Mouse (Mus musculus) stomach, embryonic 16.5 days (tissue): ENCODE data around the gene P2ry2. TPM values are rescaled to one million over a fixed set of nuclear protein-coding genes. Genes with fewer than 3 reads are reported as not detected.
A peak's percentile ranks its signal among the peaks of the same experiment; 100 is the strongest.

Experiments
- ATAC-seq: fragments of 200-750 bp; cut with Nextera tagmentation; 2 replicates; pipeline ENCODE4 v1.8.0; 2017; ENCODE audit warnings: moderate number of reproducible peaks, moderate TSS enrichment; ENCODE audit not compliant: insufficient read depth, low FRiP score
- H3K27ac ChIP-seq: fragments of 300-500 bp; sonication (generic); 2 replicates; pipeline ENCODE4 v1.5.1; 2014; ENCODE audit warnings: low read length
- H3K27me3 ChIP-seq: fragments of 300-500 bp; sonication (generic); 2 replicates; pipeline ENCODE4 v1.6.1; 2014; ENCODE audit warnings: low read length, control low read depth, mixed read lengths; ENCODE audit not compliant: control insufficient read depth, insufficient read depth
- H3K36me3 ChIP-seq: fragments of 300-500 bp; sonication (generic); 2 replicates; pipeline ENCODE4 v1.6.1; 2014; ENCODE audit warnings: low read length; ENCODE audit not compliant: control insufficient read depth, insufficient read depth
- H3K4me1 ChIP-seq: fragments of 300-500 bp; sonication (generic); 2 replicates; pipeline ENCODE4 v1.6.1; 2014; ENCODE audit warnings: low read length, control low read depth, mixed read lengths; ENCODE audit not compliant: control insufficient read depth, insufficient read depth
- H3K4me2 ChIP-seq: fragments of 300-500 bp; sonication (generic); 2 replicates; pipeline ENCODE4 v1.6.1; 2014; ENCODE audit warnings: low read depth, low read length, mixed read lengths
- H3K4me3 ChIP-seq: fragments of 300-500 bp; sonication (generic); replicated peaks from 2 replicates; pipeline ENCODE4 v1.5.1; 2014; ENCODE audit warnings: mild to moderate bottlenecking, low read length
- H3K9ac ChIP-seq: fragments of 300-500 bp; sonication (generic); 2 replicates; pipeline ENCODE4 v1.6.1; 2014; ENCODE audit warnings: low read length
- H3K9me3 ChIP-seq: fragments of 300-500 bp; sonication (generic); replicated peaks from 2 replicates; pipeline ENCODE4 v1.6.1; 2016; ENCODE audit warnings: low read length, control low read depth; ENCODE audit not compliant: control insufficient read depth
- WGBS: fragments of 180-500 bp; shearing (Covaris S2); extraction: QIAGEN DNeasy Blood & Tissue Kit; methylation state at CpG from one replicate; pipeline ENCODE4 v1.1.7; 2014; 5-methylcytosine and 5-hydroxymethylcytosine counted together
- polyA plus RNA-seq: library from polyadenylated mRNA; unstranded; fragments of >200 nt; fragmentation: Nextera tagmentation; extraction: Ambion mirVana; gene quantifications from 2 replicates; pipeline ENCODE4 v1.2.1, GENCODE M21; 2015

Gene P2ry2
- polyA plus RNA-seq, 1 experiment from 2014 or later: 8.5 TPM

- WGBS: 68% methylated on average over 7 of the region's 7 CpGs
- ATAC-seq: peak; percentile 57; the same call in 1 of the 2 replicates
Observed at GRCm38 (mm10) chr7:101049326-101050087, 36.8 kb upstream of the P2ry2 start.

GRCm38 (mm10) chr7:101048247-101048646 is 35.6 kb upstream of the P2ry2 start:
- Histone ChIP-seq H3K4me2 (no peak overlapping the region), H3K27me3 (no peaks in the 10 kb centered on the region), H3K27ac (no peak overlapping the region), H3K4me3 (no peak overlapping the region), H3K9ac (no peak overlapping the region), H3K36me3 (no peaks in the 10 kb centered on the region), H3K4me1 (peaks cover 23% of the 10 kb centered on the region), H3K9me3 (no peaks in the 10 kb centered on the region)
- WGBS: 66% methylated on average over 5 of the region's 5 CpGs
- no peak for ATAC-seq

More at GRCm38 (mm10) chr7:101049326-101050087, 36.8 kb upstream of the P2ry2 start:
- Histone ChIP-seq H3K4me3 (no peak overlapping the region), H3K36me3 (no peaks in the 10 kb centered on the region), H3K27me3 (no peaks in the 10 kb centered on the region), H3K9me3 (no peaks in the 10 kb centered on the region), H3K4me1 (peaks cover 11% of the 10 kb centered on the region), H3K27ac (no peak overlapping the region), H3K9ac (no peak overlapping the region), H3K4me2 (no peak overlapping the region)

DNA sequence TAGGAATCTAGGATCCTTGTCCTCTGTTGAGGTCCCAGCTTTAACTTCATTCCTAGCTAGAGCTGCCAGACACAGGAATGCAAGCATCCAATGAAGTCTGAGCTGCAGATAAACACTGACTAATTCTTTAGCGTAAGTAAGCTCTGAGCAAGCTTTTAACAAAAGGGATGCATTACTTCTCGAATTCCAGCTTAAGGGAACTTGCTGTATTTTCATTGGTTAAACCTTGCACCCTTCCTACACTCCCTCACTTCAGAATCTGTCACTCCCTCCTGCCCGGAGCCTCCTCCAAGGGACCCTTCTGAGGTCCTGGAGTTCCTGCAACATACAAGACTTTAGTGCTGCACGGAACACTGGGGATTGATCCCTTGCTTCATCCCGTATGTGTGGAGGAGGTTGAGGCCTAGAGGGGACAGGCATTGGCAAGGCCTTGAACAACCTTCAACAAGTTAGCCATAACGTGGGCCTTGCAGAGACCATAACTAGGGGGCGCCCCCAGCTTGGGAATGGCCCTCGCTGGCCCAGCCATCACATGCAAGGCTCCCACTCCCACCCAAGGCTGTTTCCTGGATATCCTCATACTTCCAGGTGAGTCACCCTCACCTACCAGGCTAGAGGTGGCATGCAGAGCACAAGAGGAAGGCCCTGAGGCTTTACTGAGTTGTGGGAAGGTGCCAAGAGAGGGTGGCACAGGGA is 31.3 kb upstream of the P2ry2 start:
- Histone ChIP-seq H3K9ac (no peak overlapping the region), H3K27me3 (no peaks in the 10 kb centered on the region), H3K9me3 (no peaks in the 10 kb centered on the region), H3K4me3 (no peak overlapping the region), H3K4me2 (no peak overlapping the region), H3K4me1 (peaks cover 35% of the 10 kb centered on the region), H3K36me3 (no peaks in the 10 kb centered on the region), H3K27ac (peak overlapping the region; percentile 79)
- ATAC-seq: 0 out of 2 replicates have a peak, but pooled peaks have one; percentile 48
- WGBS: 48% methylated on average over 8 of the region's 8 CpGs

DNA sequence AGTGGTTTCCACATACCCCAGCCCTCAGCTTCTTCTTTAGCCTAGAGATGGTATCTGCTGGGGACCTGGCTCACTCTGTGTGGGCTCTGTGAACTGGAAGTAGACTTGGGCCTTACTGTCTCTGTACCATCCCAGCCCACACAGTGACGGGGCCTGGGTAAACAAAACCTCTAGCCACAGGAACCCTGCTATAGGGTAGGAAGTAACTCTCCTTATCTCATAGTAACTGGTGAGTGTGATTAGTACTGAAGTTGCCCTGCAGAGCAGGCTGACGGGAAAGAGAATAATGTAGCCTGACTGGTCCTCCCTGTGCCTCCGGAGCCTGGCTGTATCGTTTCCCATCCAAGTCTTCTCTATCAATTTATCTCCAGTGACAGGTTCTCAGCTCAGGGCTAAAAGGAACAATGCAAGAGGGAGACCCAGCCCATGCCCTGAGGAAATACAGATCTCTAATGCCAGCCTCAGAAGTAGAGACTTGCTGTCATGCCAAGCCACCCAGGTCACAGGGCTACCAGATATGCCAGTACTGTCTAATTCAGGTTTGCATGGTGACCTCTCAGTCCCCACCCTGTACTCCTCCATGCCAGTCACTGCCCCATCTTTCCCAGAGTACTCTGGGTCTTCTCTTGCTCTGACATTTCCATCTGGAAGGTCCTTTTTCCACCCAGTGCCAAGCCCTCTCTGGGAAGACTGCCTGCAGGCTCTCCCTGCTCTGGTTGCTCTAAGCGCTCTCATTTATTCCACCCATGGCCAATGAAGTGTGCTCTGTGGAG is 29.5 kb upstream of the P2ry2 start:
- Histone ChIP-seq H3K36me3 (no peaks in the 10 kb centered on the region), H3K4me3 (no peak overlapping the region), H3K4me1 (peaks cover 35% of the 10 kb centered on the region), H3K9me3 (no peaks in the 10 kb centered on the region), H3K27ac (peak overlapping the region; percentile 77), H3K9ac (0 out of 2 replicates have a peak overlapping the region, but pooled peaks have one; percentile 24), H3K27me3 (no peaks in the 10 kb centered on the region), H3K4me2 (no peak overlapping the region)
- 31% methylated on average over 5 of the region's 5 CpGs for WGBS
- ATAC-seq: peak; percentile 63; the same call in 1 of the 2 replicates

GRCm38 (mm10) chr7:101041544-101041943 is 28.9 kb upstream of the P2ry2 start:
- peak overlapping the region; percentile 77 for H3K27ac ChIP-seq
- peaks cover 35% of the 10 kb centered on the region for H3K4me1 ChIP-seq
- 51% methylated on average over 2 of the region's 2 CpGs for whole genome bisulfite sequencing
- H3K36me3 ChIP-seq: no peaks in the 10 kb centered on the region
- H3K27me3 ChIP-seq: no peaks in the 10 kb centered on the region
- H3K9ac ChIP-seq: 0 out of 2 replicates have a peak overlapping the region, but pooled peaks have one; percentile 24
- no peak overlapping the region for H3K4me3 ChIP-seq
- no peak overlapping the region for H3K4me2 ChIP-seq
- H3K9me3 ChIP-seq: no peaks in the 10 kb centered on the region
- ATAC-seq: peak; percentile 30; the same call in 1 of the 2 replicates

DNA sequence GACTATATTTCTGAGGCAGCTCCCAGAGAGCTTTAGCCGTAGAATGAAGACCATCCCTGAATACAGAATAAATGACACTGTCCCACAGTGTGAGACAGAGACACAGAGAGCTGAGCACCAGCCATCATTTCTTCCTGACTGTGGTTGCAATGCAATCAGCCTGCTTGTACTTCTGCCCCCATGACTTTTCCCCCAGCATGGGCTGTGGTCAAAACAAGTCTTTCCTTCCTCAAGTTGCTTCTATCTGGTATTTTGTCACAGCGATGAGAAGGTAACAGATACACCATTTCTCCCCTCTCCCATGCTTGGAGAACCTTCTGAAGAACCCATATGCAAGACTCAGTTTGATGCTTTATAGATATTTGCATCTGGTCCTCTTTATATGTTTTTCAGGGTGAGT is 20.7 kb upstream of the P2ry2 start:
- no peak overlapping the region for H3K9ac ChIP-seq
- H3K36me3 ChIP-seq: no peaks in the 10 kb centered on the region
- H3K27ac ChIP-seq: no peak overlapping the region
- no peak overlapping the region for H3K4me3 ChIP-seq
- ATAC-seq: no peak
- no peaks in the 10 kb centered on the region for H3K9me3 ChIP-seq
- H3K27me3 ChIP-seq: no peaks in the 10 kb centered on the region
- H3K4me1 ChIP-seq: peaks cover 12% of the 10 kb centered on the region; the same call in 1 of the 2 replicates
- 89% methylated on average over 2 of the region's 2 CpGs for WGBS
- H3K4me2 ChIP-seq: no peak overlapping the region

DNA sequence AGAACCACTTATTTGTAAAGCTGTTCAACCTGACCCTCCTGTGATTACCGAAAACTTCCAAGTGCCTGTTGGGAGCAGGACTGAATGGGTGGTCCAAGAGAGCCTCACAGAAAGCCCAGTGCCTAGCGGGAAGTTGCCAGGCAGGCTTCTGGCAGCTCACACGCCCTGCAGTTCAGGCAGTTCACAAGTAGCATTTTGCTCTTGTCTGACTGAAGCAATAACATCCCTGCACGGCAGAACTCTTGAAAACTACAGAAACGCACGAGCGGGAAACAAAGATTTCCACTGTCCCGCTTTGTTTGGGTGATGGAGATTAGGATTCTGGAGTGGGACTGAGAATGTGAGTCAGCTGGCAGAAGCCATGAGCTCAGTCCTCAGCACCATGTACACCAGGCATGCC is 18.6 kb upstream of the P2ry2 start:
- H3K36me3 ChIP-seq: no peaks in the 10 kb centered on the region
- H3K4me1 ChIP-seq: peaks cover 12% of the 10 kb centered on the region; the same call in 1 of the 2 replicates
- H3K9me3 ChIP-seq: no peaks in the 10 kb centered on the region
- H3K4me3 ChIP-seq: no peak overlapping the region
- 0 out of 2 replicates have a peak overlapping the region, but pooled peaks have one; percentile 38 for H3K27ac ChIP-seq
- no peaks in the 10 kb centered on the region for H3K27me3 ChIP-seq
- no peak overlapping the region for H3K4me2 ChIP-seq
- peak overlapping the region; percentile 25; the same call in 1 of the 2 replicates for H3K9ac ChIP-seq
- ATAC-seq: peak; percentile 56; the same call in 1 of the 2 replicates
- 30% methylated on average over 8 of the region's 8 CpGs for WGBS

DNA sequence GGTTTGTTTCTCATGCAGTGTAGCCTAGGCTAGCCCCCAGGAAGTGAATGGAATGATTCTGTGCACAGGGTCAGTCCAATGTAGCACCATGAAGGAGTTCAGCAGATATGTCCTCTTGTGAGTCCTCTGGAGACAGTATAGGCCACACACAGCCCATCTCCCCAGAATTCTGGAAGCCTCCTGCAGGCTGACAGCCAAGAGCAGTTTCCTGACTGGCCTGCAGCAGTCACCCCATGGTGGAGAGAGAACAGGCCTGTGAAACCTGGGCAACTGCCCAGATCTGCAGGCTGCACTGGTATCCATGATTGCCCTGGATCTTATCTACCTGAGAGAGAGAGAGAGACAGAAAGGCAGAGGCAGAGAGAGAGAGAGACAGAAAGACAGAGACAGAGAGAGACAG is 18.1 kb upstream of the P2ry2 start:
- Histone ChIP-seq H3K27me3 (no peaks in the 10 kb centered on the region), H3K27ac (0 out of 2 replicates have a peak overlapping the region, but pooled peaks have one; percentile 38), H3K4me3 (no peak overlapping the region), H3K4me1 (peaks cover 12% of the 10 kb centered on the region; the same call in 1 of the 2 replicates), H3K36me3 (no peaks in the 10 kb centered on the region), H3K9me3 (no peaks in the 10 kb centered on the region), H3K4me2 (no peak overlapping the region), H3K9ac (peak overlapping the region; percentile 25; the same call in 1 of the 2 replicates)
- ATAC-seq: peak; percentile 65; the same call in 1 of the 2 replicates
